Mouse (Mus musculus) v-Abl transformed pro-B cells (cell line): ENCODE data around the gene Arhgef19.

ENCODE experiments used
- in situ Hi-C, 2 experiments: fragments of 400-800 bp; cut with MboI; formaldehyde crosslinking; loops; one replicate each; pipeline ENCODE4 v1.15.1; 2025; ENCODE audit not compliant: unreplicated experiment in 2 of 2

Arhgef19 gene

DNA sequence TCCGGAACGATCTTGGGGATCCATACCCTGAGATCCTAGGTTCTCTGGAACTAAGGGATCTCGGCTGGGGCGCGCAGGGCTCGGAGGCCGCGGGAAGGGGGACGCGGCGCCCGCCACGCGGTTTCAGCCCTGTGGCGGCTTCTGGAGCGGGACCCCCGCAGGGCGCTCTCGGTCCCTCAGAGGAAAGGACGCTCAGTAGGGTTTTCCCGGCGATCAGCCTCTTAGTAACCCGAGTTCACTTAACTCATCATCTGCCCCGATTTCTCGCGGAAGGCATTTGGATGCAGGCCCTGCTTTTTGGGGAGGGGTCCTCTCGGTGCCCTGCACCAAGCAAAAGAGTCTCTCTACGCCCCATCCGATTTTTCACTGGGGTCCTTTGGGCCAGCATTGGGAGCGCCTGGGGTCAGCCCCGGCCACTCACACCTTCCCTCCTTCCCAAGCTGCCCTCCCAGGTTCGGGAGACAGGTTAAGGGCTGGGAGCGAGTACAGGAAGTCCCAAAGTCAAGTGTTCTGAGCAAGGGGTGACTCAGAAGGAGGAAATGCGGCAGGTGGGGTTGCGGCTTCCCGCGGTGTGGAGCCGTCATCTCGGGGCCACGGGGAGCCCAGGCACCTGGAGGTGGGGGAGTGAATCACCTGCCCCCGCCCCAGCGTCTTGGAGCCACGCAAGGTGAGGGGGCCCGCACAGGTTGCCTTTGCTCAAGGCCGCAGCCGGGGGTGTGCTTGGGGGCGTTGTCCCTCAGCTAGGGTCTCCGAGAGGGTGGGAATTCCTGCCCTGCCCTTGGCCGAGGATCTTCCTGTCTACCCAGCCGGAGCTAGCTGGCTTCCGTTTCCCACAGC, 62.5 kb downstream of the Arhgef19 start:
- in situ Hi-C loops: loop anchor here in 1 of 2 experiments (5.0 kb wide), 1 partner anchor 490 kb away; the partner anchor contains the start of genes Casp9 and Dnajc16

DNA sequence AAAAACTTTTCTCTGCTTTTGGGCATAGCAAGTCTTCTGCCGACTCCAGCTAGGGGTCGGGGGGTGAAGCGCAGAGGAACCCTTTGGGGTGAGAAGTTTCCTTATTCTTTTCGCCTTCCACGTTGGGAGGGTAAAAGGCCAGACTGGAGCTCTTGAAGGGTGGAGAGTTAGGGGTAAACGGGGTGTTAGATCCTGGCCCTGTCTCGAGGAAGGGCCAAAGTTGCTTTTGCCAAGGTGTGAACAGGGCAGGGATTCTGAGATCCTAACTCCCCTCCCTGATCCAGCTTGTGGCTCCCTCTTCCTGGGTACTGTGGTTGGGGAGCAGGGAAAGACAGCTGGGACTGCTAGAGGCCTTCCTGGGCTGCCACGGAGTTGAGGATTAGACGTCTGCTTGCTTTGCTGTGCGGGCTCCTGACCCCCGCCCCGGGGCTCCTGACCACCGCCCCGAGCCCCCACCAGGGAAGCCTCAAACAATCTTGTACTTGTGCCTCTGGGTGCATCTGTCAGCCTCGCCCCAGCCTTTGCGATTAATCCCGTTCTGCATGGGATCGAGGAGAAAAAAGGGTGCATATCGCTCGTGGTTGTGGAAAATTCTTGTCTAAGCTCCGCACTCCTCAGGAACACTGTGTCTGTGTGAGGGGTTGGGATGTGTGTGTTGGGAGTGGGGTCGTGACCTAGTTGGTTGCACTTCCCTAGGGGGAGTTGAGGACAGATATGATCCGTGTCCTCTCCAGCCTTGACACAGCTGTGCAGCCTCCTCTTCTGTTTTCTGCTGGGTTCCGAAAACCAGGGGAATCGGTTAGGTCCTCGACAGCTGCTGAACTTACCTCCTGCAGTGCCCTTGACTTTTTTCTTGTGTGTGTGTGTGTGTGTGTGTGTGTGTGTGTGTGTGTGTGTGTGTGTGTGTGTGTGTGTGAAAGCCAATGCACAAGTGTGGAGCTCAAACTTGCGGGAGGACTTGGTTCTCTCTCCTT, 63.4 kb downstream of the Arhgef19 start:
- in situ Hi-C loops: loop anchor here in 1 of 2 experiments (5.0 kb wide), 1 partner anchor 490 kb away; the partner anchor contains the start of genes Casp9 and Dnajc16

DNA sequence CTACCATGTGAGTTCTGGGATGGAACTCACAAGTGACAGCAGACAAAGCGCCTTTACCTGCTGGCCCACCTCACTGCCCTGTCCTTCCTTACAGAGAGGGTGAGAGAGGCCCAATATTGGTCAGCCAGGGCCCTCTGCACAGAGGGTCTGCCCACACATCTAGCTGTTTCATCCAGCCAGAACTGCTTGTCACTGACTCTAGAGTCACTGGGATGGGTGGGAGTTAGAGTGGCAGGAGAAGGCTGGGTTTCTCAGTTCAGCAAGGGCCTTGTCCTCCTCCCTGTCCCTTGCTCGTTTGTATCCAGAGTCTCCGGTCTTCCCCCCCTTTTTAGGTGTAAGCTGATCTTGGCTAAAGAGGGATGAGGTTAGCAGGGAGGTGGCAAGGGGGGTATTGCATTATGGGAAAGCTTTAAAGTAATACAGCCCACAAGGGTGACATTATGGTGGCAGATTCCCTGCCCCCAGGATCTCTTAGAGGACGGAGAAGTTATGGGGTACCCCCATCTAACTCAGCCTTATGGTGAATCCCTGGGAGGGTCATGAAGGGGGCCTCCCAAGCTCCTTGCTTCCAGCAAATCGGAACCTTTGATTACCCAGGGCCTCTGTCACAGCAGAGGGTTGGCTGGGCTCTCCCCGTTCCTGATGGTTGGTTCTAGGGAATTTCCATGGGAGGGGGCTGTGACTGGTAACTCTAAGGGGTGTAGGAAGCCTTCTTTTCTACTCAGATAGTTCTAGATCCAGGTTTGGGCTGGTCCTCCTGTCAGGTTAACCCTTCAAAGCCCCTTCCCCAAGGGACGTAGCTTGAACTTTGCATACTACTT, 64.3 kb downstream of the Arhgef19 start:
- in situ Hi-C loops: loop anchor here in 1 of 2 experiments (5.0 kb wide), 1 partner anchor 489 kb away; the partner anchor contains the start of genes Casp9 and Dnajc16

DNA sequence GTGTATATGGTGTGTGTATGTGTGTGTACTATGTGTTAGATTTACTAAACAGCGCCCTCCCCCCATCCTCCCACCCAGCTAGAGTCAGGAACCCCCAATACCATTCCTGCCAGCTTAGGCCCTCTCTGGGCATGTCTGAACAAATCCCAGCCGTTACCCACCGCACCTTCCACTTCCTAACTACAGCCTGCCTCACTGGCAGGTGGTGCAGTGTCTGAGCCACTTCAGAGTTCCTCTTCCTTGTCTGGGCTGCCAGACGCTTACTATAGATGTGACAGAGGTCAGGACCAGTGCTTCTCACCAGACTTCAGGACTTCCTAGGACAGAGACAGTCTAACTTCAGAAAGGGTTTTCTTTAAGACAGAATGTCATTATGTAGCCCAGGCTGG, 64.9 kb downstream of the Arhgef19 start:
- in situ Hi-C loops: loop anchor here in 1 of 2 experiments (5.0 kb wide), 1 partner anchor 488 kb away; the partner anchor contains the start of genes Casp9 and Dnajc16

DNA sequence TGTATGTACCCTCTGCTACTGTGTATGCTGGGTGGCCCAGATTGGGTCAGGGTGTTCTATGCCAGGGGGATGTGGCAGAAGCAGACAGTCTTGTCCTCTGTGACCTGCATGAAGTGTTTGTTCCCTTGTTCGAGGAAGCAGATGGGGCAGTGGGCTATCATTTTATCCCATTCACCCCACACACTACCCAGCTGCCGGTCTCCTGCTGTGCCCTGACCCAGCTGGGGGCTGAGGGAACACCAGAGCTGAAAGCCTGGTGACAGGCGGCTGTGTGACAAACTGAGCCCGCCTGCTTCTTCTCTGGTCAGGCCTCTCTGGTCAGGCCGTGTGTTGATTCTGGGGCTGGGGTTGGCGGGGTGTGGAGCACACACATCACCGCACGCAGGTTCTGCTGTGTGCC, 66.8 kb downstream of the Arhgef19 start:
- in situ Hi-C loops: no loop called here
